Mouse (Mus musculus) adrenal gland, postnatal 25 days (tissue): ENCODE data around the gene Sowahd. TPM values are rescaled to one million over a fixed set of nuclear protein-coding genes. Genes with fewer than 3 reads are reported as not detected.
"Not testable (repeated sequence)": the region's sequence is repeated elsewhere in the genome, so short reads cannot be mapped to it uniquely, and the experiment has no call there.

Experiments
- DNase-seq: peaks from one replicate; pipeline ENCODE4 v3.0.0; 2021; ENCODE audit warnings: mixed read lengths
- long read RNA-seq: library from polyadenylated mRNA; stranded (forward); transcript quantifications from one replicate; pipeline ENCODE4 v2.0.0, GENCODE M21; 2021
- total RNA-seq: library from RNA; stranded (reverse); gene quantifications from 2 replicates; pipeline ENCODE4 v1.2.3, GENCODE M21; 2021

Sowahd gene
- total RNA-seq: not detected in 2 replicates
- long read RNA-seq, partial matches to known transcripts: 0 of 1 reads
- long read RNA-seq, other reads (novel, unspliced or antisense): 0 of 1 reads

- no peak for DNase-seq
Measured at GRCm38 (mm10) chrX:37048066-37048889, at the start of gene Sowahd. Gene Sowahd (plus strand): TSS chrX:37048845.

- no peak for DNase-seq
Measured at GRCm38 (mm10) chrX:37013870-37014269, 34.8 kb upstream of the Sowahd start.

- no peak for DNase-seq
Measured at GRCm38 (mm10) chrX:37018150-37018654, 30.4 kb upstream of the Sowahd start.

GRCm38 (mm10) chrX:37019045-37019444 lies 29.6 kb upstream of the Sowahd start:
- no peak for DNase-seq

- DNase-seq: peak; percentile 61
Measured at GRCm38 (mm10) chrX:37022690-37023089, 26.0 kb upstream of the Sowahd start.

GRCm38 (mm10) chrX:37023652-37024309 lies 24.9 kb upstream of the Sowahd start:
- no peak for DNase-seq

- DNase-seq: no peak
Measured at GRCm38 (mm10) chrX:37028378-37028777, 20.3 kb upstream of the Sowahd start.

GRCm38 (mm10) chrX:37042726-37043125 lies 5.9 kb upstream of the Sowahd start:
- DNase-seq: peak; percentile 60

GRCm38 (mm10) chrX:37048890-37049823 lies 512 bp downstream of the Sowahd start:
- DNase-seq: peak; percentile 24

GRCm38 (mm10) chrX:37063902-37064301 lies 15.3 kb downstream of the Sowahd start:
- DNase-seq: no peak

- no peak for DNase-seq
Measured at GRCm38 (mm10) chrX:37067299-37067698, 18.7 kb downstream of the Sowahd start.

- DNase-seq: no peak
Measured at GRCm38 (mm10) chrX:37068766-37069165, 20.1 kb downstream of the Sowahd start.

GRCm38 (mm10) chrX:37074262-37074892 lies 25.7 kb downstream of the Sowahd start:
- DNase-seq: peak; percentile 47

- no peak for DNase-seq
Measured at GRCm38 (mm10) chrX:37076651-37077050, 28.0 kb downstream of the Sowahd start.

- DNase-seq: not testable (repeated sequence)
Measured at GRCm38 (mm10) chrX:37080345-37080744, 31.7 kb downstream of the Sowahd start.

GRCm38 (mm10) chrX:37081194-37081593 lies 32.5 kb downstream of the Sowahd start:
- DNase-seq: no peak

GRCm38 (mm10) chrX:37084318-37084926 lies 35.8 kb downstream of the Sowahd start:
- no peak for DNase-seq

- DNase-seq: peak; percentile 81
Measured at GRCm38 (mm10) chrX:37084927-37085660, 36.4 kb downstream of the Sowahd start, which contains the start of gene Rpl39. Gene Rpl39 (minus strand): TSS chrX:37085402.

- no peak for DNase-seq
Measured at GRCm38 (mm10) chrX:37085665-37086064, 37.0 kb downstream of the Sowahd start.

GRCm38 (mm10) chrX:37088778-37089177 lies 40.1 kb downstream of the Sowahd start:
- DNase-seq: no peak
